Mouse (Mus musculus) lung, adult 2 months (tissue): ENCODE results near the gene Tlk2. TPM values are rescaled to one million over a fixed set of nuclear protein-coding genes. Genes with fewer than 3 reads are reported as not detected.

ENCODE experiments used
- DNase-seq: peaks from one replicate; pipeline ENCODE4 v3.0.0; 2022
- H3K4me1 ChIP-seq: fragments of 200-500 bp; 2 replicates; pipeline ENCODE4 v1.6.1; 2011; ENCODE audit warnings: low read length; ENCODE audit not compliant: control insufficient read depth, insufficient read depth
- H3K4me3 ChIP-seq: fragments of 200-500 bp; replicated peaks from 2 replicates; pipeline ENCODE3; 2011; ENCODE audit warnings: low read depth, mild to moderate bottlenecking, control low read depth, low read length; ENCODE audit errors: extremely low read depth
- CTCF ChIP-seq: fragments of 200-500 bp; IDR thresholded peaks from 2 replicates; pipeline ENCODE4 v1.5.1; 2011; ENCODE audit warnings: mild to moderate bottlenecking, low read length, control low read depth; ENCODE audit not compliant: insufficient read depth
- POLR2A ChIP-seq: fragments of 200-500 bp; IDR thresholded peaks from 2 replicates; pipeline ENCODE4 v1.6.1; 2011; ENCODE audit warnings: low read depth, mild to moderate bottlenecking, control low read depth, low read length, borderline replicate concordance; ENCODE audit errors: extremely low read depth
- WGBS: fragments of 180-500 bp; shearing (Covaris S2); methylation state at CpG from one replicate; pipeline ENCODE4 v1.1.7; 2018; 5-methylcytosine and 5-hydroxymethylcytosine counted together
- polyA plus RNA-seq: library from polyadenylated mRNA; depleted of rRNA; stranded (reverse); fragments of >200 nt; gene quantifications from 2 replicates; pipeline ENCODE4 v1.2.3, GENCODE M21; 2012

Tlk2 gene
- polyA plus RNA-seq, 1 experiment = 13.5 TPM

- no peak for DNase-seq
- peaks cover 3% of the 10 kb centered on the region; the same call in 1 of the 2 replicates for H3K4me1 ChIP-seq
- no peak overlapping the region for H3K4me3 ChIP-seq
- WGBS = 61% methylated on average over 3 of the region's 3 CpGs
- TF ChIP-seq CTCF (no peak), POLR2A (no peak)
These were observed 29.3 kb upstream of the Tlk2 start for GRCm38 (mm10) chr11:105149353-105149752.

DNA sequence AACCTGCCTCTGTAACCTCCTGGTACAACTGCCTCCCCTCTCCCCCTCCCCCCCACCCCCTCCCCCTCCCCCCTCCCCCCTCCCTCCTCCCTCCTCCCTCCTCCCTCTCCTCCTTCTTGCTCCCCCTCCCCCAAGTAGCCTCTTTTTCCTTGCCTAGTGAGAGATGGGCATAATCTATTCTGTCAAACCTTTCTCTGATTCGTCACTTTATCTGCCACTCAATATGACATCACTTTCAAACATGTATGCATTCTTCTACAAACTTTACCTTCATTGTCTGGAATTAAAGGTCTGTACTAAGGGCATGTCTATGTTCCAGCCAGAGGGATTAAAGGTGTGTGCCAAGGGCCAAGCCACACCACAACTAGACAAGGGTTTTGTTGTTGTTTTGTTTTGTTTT is 28.8 kb upstream of the Tlk2 start:
- Histone ChIP-seq H3K4me3 (no peak overlapping the region), H3K4me1 (peaks cover 3% of the 10 kb centered on the region; the same call in 1 of the 2 replicates)
- 63% methylated on average over 1 of the region's 1 CpGs for WGBS
- TF ChIP-seq POLR2A (no peak), CTCF (no peak)
- DNase-seq = no peak

- no peak for DNase-seq
- 61% methylated on average over 4 of the region's 4 CpGs for WGBS
- Histone ChIP-seq H3K4me3 (no peak overlapping the region), H3K4me1 (peaks cover 3% of the 10 kb centered on the region; the same call in 1 of the 2 replicates)
- TF ChIP-seq CTCF (no peak), POLR2A (no peak)
These were observed 27.9 kb upstream of the Tlk2 start for GRCm38 (mm10) chr11:105150691-105151090.

GRCm38 (mm10) chr11:105151226-105152016 is 27.2 kb upstream of the Tlk2 start:
- WGBS = 25% methylated on average over 19 of the region's 19 CpGs
- TF ChIP-seq POLR2A = no peak
- no peak for TF ChIP-seq CTCF
- no peak for DNase-seq
- H3K4me3 ChIP-seq = no peak overlapping the region
- H3K4me1 ChIP-seq = peaks cover 3% of the 10 kb centered on the region; the same call in 1 of the 2 replicates

DNA sequence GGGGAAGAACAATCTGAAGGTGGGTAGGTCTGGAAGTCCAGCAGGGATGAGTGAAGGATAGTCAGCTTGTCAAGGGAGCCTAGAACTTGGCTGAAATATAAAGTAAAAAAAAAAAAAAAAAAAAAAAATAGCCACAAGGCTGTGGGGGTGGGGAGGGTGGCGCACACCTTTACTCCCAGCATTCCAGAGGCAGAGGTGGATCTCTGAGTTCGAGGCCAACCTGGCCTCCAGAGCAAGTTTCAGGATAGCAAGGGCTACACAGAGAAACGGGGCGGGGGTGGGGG is 26.6 kb upstream of the Tlk2 start:
- H3K4me3 ChIP-seq = no peak overlapping the region
- WGBS = 67% methylated on average over 3 of the region's 4 CpGs
- no peak for DNase-seq
- TF ChIP-seq CTCF (no peak), POLR2A (no peak)
- peaks cover 3% of the 10 kb centered on the region; the same call in 1 of the 2 replicates for H3K4me1 ChIP-seq

DNA sequence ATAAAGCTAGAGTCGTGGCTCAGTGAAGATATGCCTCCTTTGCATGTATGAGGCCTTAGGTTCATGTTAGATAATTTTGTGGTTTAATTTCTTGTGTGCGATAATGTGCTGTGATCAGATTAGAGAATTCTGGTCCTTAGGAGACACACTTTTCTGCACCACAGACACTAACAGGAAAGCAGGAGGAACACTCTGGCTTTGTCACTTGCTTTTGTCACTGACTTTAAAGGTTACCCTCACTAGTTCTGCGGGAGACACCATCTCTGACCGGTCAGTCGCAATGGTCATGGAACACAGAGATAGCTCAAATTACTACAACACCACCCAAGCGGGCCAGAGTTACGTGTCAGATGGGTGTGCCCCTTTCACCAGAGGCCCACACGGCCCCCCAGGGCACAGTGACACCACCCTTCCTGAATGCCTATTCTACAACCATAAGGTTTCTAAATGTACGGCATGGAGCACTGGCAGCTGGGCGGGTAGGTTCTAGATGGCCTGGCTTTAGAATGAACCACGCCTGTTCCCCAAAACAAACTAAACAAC is 26.2 kb upstream of the Tlk2 start:
- no peak for TF ChIP-seq POLR2A
- TF ChIP-seq CTCF = no peak
- Histone ChIP-seq H3K4me3 (no peak overlapping the region), H3K4me1 (peaks cover 3% of the 10 kb centered on the region; the same call in 1 of the 2 replicates)
- WGBS = 66% methylated on average over 11 of the region's 11 CpGs
- no peak for DNase-seq

- WGBS = 21% methylated on average over 12 of the region's 12 CpGs
- H3K4me3 ChIP-seq = no peak overlapping the region
- peak; percentile 45 for DNase-seq
- no peak for TF ChIP-seq POLR2A
- TF ChIP-seq CTCF = no peak
- H3K4me1 ChIP-seq = peaks cover 3% of the 10 kb centered on the region; the same call in 1 of the 2 replicates
These were observed 25.4 kb upstream of the Tlk2 start for GRCm38 (mm10) chr11:105153068-105153833.

DNA sequence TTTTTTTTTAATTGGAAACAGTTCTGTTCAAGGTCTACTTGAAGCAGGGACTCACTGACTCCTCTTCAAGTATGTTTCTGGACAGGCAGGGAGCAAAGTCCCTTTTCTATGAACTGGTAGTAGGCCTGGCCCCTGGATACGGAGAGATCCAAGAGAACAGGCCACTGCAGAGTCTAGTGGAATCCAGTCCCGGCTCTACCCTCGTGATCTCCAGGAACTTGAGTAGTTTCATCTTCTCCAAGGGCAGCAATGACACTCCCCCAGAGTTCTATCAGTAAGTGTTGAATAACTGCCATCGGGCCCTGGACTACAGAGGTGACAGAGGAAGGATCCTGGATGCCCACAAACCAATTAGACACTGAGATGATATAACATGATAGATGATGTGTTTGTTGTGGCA is 22.7 kb upstream of the Tlk2 start:
- 27% methylated on average over 4 of the region's 4 CpGs for WGBS
- no peak for DNase-seq
- Histone ChIP-seq H3K4me3 (no peak overlapping the region), H3K4me1 (peaks cover 3% of the 10 kb centered on the region; the same call in 1 of the 2 replicates)
- no peak for TF ChIP-seq CTCF
- TF ChIP-seq POLR2A = no peak

GRCm38 (mm10) chr11:105156748-105157267 is 21.8 kb upstream of the Tlk2 start:
- DNase-seq = no peak
- 75% methylated on average over 19 of the region's 19 CpGs for WGBS
- no peak for TF ChIP-seq POLR2A
- Histone ChIP-seq H3K4me1 (peaks cover 3% of the 10 kb centered on the region; the same call in 1 of the 2 replicates), H3K4me3 (no peak overlapping the region)

GRCm38 (mm10) chr11:105158047-105158446 is 20.6 kb upstream of the Tlk2 start:
- no peak for DNase-seq
- TF ChIP-seq CTCF (no peak), POLR2A (no peak)
- peaks cover 3% of the 10 kb centered on the region; the same call in 1 of the 2 replicates for H3K4me1 ChIP-seq
- no peak overlapping the region for H3K4me3 ChIP-seq
